Mouse (Mus musculus) adrenal gland, postnatal 36 days (tissue): Measurements from ENCODE around the gene Lbh. TPM values are rescaled to one million over a fixed set of nuclear protein-coding genes. Genes with fewer than 3 reads are reported as not detected.

ENCODE experiments used
- DNase-seq, 2 experiments: peaks; one replicate each; pipeline ENCODE4 v3.0.0; 2021; ENCODE audit warnings: mixed read lengths in 1 of 2
- long read RNA-seq, 2 experiments: library from polyadenylated mRNA; stranded (forward); transcript quantifications; one replicate each; pipeline ENCODE4 v2.0.0; 2021; ENCODE audit warnings: borderline sequencing depth in 2 of 2
- total RNA-seq, 2 experiments: library from RNA; stranded (reverse); gene quantifications; 2 replicates each; pipeline ENCODE4 v1.2.3; 2021

Lbh gene
- total RNA-seq = 10 to 100 TPM; 24.2 to 29.8 TPM
- long read RNA-seq, experiment 1, partial matches to known transcripts = 1 of 8 reads
- long read RNA-seq, experiment 1, other reads (novel, unspliced or antisense) = 4 of 8 reads
- long read RNA-seq, experiment 2, partial matches to known transcripts = 0 of 2 reads
- long read RNA-seq, experiment 2, other reads (novel, unspliced or antisense) = 2 of 2 reads

DNA sequence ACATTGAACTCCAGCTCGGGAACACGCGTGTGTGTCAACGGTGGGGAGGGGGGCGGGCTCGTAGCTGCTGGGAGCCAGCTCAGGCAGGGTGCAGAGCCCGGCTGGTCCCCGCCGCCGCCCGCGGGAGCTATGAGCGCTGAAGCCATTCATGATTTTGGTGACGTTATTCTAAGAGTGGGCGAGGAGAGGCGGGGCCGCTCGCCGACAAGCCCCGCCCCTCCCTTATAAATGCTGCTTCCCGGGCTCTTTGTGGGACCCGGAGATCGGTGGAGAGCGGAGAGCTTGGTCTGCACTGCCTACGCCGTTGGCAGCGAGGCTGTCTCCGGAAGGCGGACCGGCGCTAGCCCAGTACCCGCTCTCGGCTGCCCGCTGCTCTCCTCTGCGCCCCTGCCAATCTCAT is at the start of gene Lbh:
Gene Lbh (plus strand): TSS at position 253 of the 400 bp plus-strand sequence.
- peak; percentile 95 to 96 for DNase-seq

DNA sequence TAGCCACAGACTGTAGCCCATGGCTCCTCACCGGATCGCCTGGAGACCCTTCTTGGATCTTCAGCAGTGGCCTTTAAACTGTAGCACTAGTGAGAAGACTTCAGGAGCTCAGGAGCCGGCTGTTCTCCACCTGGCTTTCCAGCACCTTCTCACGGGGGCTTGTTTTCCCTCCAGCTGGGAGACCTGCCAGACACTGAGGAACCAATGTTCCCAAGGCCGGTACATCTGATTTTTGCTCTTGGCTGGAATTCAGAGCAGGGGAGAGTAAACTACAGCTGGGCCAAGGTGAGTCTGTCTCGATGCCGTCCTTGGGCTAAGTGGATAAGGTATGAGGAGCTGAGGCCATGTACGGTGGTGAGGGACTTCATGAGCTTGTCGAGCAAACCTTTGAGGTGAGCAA is 39.1 kb upstream of the Lbh start:
- DNase-seq = peak in 1 of 2 experiments; percentile 14

DNA sequence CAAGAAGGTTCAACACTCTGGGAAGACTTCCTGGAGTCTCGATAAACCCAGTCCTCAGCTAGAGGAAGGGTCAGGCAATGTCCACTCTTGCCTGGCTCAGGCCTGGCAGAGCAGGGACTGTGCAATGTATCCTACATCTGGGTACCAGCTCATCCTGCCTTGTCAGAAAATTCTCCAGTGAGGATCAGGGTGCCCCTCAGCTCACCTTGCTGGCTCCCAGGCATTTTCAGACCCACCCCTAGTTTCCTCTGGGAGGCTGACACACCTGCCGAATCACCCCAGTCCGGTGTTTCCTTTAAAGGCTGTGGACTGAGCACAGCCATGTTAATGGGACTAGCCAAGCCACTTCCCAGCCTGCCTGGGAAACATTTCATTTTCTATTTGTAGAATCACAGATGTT is 37.9 kb upstream of the Lbh start:
- no peak for DNase-seq

DNA sequence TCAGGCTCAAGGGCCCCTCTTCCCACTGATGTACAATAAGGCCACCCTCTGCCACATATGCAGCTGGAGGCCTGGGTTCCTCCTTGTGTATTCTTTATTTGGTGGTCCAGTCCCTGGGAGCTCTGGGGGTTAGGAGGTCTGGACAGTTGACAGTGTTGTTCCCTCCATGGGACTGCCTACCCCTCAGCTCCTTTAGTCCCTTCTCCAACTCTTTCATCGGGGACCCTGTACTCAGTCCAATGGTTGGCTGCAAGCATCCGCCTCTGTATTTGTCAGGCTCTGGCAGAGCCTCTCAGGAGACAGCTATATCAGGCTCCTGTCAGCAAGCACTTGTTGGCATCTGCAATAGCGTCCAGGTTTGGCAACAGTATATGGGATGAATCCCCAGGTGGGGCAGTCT is 37.1 kb upstream of the Lbh start:
- no peak for DNase-seq

DNA sequence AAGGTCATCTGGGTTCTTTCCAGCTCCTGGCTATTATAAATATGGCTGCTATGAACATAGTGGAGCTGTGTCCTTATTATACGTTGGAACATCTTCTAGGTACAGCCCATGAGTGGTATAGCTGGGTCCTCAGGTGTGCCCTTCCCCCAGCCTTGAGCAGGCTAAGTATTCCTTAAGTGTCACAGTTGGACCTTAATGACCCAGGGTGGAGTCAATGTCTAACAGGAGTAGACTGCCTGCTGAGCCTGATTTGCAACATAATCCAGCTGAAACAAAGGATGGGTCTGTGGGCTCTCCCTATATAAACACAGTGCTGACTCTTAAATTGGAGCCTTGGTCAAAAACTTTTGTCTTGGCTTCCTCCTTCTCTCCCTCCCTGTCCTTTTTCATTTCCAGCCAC is 36.3 kb upstream of the Lbh start:
- no peak for DNase-seq

DNA sequence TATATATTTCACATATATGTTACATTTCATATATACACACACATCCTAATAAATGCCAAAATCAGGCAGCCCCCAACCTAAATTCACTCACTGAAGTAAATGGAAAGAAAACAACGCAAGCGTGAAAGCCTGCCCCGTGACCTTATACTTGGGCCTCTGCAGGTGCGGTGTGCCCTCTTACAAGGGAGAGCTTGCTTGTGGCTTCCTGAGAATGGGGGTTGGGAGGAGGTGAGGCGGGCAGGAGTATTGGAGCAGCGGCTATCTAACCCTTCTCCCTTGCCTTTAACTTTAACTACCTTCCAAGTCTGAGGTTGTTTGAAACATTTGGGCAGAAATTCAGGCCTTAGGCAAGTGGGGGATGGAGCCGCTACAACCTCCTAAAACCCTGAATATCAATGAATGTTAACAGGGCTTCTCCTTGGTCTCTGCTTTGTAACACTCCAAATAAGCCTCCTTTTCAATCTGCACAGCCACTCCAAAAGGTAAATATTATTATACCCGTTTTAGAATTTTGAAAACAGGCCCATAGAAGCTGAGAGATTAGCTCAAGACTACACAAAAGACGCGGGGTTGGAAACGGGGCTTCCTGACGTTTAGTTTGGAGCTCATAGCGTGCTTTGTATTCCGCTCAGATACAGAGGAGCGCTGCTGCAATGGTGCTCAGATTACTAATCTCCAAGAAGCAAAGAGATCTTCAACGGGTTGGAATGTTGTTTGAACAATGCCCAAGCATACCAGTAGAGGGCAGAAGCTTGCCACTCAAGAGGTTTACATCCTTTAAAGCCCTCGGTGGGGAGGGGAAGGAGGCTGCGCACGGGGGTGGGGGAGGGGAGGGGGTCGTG is 28.3 kb upstream of the Lbh start:
- peak; percentile 33 to 72 for DNase-seq

DNA sequence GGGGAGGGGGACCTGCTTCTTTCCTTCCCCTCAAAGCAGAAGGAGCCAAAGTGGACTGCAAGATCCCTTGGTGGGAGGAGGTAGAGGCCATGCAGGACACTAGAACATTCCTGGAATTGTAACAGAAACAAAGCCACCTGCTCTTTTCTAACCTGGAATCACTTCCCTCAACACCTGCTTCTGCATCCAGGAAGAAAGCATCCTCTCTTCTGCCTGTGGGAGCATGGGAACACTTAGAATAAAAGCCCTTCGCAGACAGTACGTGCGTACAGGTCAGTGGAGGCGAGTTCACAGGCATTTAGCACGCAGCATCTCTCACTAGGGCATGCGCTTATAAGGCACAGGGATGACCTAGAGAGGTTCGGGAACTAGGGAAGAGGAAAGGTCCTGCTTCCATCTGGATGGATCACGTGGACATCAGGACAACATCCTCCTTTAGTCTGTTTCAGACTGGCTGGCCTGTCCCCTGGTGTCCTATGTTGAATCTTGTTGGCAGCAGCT is 27.7 kb upstream of the Lbh start:
- DNase-seq = no peak

DNA sequence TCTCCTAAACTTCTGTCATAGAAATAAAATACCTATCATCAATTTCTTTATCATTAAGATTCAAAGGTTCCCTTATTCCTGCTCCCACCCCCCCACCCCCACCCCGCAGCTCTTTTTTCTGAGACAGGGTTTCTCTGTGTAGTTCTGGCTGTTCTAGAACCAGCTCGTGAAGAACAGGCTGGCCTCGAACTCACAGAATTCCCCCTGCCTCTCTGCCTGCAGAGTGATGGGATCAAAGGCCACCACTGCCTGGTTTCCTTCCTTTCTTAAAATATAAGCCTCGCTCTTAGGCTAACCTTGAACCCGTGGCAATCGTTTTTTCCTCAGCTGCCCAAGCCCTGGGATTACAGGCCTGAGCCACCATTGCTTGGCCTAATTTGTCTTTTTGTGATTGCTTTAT is 26.5 kb upstream of the Lbh start:
- no peak for DNase-seq

DNA sequence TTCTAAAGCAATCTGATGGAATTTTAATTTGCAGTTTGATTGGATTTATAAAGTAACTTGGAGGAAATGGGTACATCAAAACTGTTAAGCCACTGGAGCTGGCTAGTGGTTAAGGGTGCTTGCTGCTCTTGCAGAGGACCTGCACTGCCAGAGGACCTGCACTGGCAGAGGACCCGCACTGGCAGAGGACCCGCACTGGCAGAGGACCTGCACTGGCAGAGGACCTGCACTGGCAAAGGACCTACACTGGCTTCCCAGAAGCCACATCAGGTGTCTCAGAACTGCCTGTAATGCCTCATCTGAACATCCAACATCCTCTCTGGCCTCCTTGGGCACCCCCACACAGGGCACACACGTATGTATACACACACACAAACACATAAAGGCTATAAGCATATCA is 22.6 kb upstream of the Lbh start:
- DNase-seq = no peak

DNA sequence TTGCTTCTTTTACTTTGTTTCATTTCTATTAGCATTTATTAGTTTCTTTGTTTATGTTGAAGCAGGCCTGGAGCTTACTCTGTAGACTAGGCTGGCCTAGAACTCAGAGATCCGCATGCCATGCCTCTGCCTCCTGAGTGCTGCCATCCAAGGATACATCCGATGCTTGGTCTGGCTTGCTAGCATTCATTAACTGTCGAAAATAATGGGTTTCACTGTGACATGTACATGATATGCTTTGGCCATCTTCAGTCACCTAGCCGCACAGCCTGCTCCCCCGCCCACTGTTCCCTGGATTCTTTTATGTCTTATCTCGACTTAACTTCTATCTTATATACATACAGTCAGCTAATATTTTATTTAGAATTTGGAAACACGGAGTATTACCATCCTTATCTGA is 21.0 kb upstream of the Lbh start:
- no peak for DNase-seq

DNA sequence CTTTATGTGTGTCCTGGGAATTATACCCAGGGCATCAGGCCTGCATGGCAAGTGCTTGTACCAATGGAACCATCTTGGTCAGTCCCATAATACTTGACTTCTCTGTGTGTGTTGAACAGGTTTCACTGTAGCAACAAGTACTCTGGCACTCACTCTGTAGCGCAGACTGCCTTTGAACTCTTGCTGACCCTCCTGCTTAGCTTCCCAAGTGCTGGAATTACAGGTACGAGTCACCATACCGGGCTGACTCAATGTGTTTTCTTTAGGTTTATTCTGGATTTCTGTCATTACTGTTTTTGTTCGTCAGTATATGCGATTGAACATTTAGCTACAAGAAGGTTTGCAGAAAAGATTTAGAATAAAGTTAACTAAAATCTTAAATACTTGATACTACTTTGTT is 20.1 kb upstream of the Lbh start:
- no peak for DNase-seq

DNA sequence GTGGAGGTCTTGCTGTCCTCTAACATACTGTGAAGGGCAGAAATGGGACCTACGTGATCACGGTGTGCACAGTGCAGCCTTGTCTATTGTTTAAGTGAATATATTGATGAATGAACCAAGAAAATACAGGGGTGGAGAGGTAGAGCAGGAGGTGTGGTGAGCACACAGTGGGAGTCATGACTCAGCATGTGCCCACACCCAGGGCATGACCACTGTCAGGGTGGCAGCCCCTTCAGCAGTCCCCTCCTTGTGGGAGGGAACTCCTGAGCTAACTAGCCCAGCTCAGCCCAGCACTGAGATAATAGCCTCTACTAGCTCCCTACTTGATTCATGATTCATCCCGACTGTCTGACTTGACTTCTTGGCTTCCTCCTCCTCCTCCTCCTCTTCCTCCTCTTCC is 19.3 kb upstream of the Lbh start:
- DNase-seq = no peak

DNA sequence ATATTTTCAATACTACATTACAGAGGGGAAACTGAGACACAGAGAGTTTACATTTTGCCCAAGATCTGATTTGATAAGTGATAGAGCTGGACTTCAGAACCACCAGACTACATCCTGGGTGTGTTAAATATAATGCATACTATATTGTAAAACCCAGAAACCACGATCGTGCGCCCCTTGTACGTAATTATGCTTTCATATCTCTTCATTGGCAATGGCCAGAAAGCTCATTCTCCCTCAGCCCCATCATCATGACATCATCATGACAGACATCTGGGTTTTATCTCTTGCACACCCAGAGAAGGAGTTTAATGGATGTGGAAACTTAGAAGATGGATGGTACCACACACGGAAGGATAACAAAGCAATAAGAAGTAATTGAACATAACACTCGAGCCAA is 17.1 kb upstream of the Lbh start:
- DNase-seq = no peak

DNA sequence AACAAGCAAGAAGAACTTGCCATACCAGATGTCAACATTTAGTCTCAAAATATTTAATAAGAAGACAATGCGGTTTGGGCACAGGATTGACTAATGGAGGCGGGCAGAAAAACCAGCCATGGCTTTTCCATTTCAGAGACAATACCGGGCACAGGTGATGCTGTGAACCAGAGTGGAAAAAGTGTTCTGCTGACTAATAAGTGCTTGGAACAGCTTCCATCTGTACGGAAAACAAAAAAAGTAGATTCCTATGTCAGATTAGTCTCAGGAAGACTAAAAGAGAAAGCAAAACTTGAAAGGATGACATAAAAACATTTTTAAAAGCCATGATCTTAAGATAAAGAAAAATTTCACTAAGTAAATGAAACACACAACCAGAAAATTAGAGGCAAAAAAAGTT is 16.4 kb upstream of the Lbh start:
- no peak for DNase-seq

DNA sequence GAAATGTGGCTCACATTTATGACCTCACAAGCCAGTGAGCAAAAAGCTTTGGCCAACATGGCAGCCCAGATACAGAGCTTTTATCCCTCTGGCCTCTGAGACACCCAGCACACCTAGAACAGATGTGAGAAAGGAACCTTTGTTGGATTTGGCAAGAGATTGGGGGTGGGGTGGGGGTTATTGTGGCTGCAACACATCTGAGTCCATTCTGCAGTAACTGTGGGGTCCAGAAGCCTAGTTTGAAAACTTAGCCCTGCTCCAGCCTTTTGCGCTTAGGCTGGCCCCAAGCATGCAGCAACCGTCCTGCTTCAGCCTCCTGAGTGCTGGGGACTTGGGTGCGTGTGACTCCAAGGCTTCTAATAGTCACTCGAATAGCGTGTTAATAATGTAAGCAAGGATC is 14.8 kb upstream of the Lbh start:
- DNase-seq = no peak

DNA sequence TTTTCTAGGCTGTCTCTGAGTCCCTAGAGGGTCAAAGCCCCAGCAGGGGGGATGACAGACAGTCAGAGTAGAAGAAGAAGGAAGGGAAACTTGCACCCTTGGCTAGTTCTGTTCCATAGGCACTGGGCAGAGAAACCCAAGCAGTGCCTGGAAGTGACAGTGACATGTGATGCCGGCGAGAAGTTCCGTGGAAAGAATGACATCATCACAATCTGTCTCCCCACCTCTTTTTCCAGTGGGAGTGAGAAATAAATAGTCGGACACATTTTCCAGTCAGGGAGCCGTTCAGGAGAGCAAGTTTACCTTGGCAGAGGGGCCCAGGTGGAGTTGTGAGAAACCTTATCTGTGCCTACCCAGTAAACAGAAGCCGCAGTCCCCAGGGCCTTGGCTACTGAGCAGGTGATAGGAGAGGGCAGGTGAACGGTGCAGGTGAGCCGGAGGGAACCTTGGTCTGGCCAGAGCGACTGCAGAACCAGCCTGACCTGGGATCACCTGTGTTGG is 14.1 kb upstream of the Lbh start:
- DNase-seq = peak in 1 of 2 experiments; percentile 9

DNA sequence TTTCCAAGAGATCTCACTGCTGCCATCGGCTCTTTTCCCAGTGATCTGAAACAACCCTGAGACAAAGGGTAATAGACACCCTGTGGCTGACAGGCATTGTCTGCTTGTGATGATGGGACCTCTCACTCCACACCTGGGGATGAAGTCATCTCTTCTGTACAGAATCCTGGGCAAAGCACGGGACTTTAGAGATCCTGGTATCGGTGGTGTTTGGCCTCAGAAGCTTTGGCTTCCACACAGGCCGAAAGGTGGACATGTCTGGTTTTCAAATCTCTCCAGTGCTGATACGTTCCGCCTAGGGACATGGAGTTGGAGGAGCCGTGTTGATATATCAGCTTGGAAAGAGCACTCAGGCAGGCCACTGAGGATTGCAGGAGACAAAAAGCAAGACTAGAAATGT is 13.2 kb upstream of the Lbh start:
- DNase-seq = no peak

DNA sequence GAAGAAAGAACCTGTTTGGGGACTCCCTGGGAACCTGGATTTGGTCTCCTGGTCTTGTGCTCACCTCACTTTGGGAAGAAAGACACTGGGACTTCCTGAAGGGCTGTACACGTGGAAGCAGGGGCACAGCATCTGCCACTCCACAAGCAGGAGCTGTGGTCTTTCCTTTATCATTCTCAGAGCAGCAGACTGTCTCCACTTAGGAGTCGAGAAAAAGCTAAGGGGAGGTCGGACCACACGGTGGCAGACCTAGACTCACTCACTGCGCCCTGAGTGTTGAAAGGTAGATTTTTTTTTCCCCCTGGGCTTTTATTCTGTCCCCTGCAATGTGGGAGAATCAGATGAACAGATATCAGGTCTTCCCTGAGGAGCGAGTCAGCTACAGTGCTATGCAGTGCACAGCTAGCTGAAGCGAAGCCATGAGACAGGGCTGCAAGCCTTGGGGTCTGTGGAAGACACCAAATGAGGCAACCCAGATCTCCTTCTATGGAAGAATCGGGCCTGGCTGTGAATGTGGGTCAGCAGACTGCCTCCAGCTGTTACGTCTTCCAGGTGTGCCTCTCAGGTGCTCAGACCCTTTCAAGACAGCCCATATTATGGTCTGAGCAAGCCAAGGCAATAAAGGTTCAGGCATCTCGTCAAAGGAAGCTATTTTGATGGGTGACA is 11.7 kb upstream of the Lbh start:
- DNase-seq = no peak

DNA sequence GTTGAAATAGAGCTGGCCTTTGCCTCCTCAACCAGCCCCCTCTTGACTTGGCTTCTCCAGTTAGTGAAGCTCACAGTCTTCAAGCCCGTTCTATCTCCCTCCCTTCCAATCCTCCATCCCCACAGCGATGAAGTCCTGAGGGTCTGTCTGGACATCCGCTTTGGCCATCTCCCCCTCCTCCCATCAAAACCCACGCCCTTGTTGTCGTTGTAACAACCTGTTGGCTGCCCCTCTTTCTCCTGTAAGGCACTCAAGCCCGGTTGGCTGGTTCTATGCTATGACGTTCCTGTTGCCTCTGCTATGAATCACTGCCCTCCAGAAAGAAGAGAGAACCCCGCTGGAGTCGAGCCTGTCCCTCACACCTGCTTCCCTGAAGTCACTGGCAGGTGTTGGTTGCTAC is 10.9 kb upstream of the Lbh start:
- no peak for DNase-seq

DNA sequence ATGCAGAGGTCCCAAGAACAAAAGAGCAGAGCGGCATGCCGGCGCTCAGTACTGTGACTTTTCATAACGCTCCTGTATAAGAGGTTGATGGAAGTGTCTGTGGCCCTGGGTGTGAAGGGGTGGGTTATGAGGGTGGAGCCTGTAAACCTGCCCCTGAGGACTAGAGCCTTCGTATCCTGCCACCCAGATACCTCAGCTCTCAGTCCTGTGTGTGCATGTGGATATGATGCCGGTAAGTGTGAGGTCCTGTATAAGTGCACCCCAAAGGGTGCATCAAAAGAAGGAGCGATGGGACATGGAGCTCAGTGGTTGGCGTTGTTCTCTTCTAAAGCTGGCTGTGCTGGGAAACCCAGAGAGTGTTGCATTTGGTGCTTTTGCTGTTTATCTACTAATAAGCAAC is 10.3 kb upstream of the Lbh start:
- no peak for DNase-seq

DNA sequence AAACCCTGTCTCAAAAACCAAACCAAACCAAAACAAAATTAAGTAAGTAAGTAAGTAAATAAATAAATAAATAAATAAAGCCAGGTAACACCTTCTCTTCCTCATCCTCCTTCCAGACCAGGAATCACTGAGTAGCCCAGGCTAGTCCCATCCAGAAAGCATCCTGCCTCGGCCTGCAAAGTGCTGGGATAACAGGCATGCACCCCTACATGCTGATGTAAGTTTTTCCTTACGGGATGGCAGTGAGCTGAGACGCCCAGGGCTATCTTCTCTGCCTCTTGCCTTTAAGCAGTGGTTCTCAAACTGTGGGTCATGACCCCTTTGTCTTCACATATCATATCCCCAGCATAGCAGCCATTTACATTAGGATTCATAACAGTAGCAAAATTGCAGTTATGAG is 9.5 kb upstream of the Lbh start:
- no peak for DNase-seq

DNA sequence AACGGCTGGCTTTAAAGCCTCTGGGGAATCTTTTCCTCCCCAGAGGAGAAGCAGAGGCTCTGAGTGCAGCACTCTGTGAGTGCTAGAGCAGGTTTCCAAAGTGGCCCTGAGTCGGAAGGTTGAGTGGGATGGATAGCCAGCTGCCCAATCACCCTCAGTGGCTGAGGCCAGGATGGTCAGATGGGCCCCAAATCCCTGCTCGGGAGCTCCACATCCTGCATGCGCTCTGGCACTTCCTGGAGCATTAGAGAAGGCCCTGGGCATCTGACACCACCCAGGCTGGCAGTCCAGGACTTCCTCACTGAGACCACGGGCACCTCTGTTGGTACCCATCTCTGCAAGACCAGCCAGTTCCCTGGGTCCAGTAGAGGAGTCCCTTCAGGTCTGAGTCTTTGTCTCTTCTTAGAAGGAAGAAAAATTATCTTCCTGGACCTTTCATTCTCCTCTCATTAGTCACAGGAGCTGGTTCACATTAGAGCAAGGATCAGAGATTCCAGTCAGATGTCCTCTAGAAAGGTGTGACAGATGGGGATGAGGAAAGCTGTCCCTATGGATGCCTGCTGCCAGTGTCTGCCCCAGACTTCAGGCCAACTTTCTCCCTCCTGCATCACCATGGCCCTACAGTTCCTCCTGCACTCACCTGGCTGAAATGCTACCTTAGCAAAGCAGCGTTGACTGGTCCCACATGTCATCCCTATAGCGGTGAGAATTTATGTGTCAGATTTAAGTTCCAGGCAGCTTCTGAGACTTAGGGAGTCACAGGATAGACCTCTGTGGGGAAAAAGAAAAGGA is 8.8 kb upstream of the Lbh start:
- DNase-seq = no peak
